Mouse (Mus musculus): ENCODE data around the gene Rnf144b. TPM values are rescaled to one million over a fixed set of nuclear protein-coding genes. Genes with fewer than 3 reads are reported as not detected.

Gene Rnf144b
- total and polyA plus RNA-seq, 3 experiments: 1.1 to 7.8 (median 4.6) TPM

DNA sequence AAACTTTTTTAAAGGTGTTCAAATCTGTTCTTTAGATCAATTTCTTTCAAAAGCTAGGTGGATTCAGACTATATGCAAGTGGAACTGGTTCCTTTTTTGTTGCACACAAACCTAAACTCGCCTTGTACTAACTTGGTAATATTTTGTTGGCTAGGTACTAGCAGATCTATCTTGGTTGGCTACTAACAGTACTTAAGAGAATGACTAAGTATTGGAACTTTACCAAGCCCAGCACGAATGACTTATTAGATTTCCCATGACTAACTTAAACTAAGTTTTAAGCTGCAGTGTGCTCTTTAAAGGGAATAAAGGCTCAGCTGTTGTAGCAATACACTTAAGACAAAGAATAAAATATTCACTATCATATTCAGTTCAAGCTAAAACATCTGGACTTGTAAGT lies 33.2 kb upstream of the Rnf144b start:
- no peak for ATAC-seq (ENCODE audit: extremely low read depth, insufficient number of reproducible peaks, low FRiP score, poor library complexity, severe bottlenecking)
- Histone ChIP-seq H3K9me3 (replicated peaks) (no peaks in the 10 kb centered on the region), H3K27me3 (ENCODE audit: insufficient read depth, low read length) (no peaks in the 10 kb centered on the region), H3K4me3 (ENCODE audit: low read depth, low read length) (no peak overlapping the region), H3K4me1 (ENCODE audit: insufficient read depth, low read depth, low read length) (peaks cover 10% of the 10 kb centered on the region; the same call in 1 of the 2 replicates), H3K36me3 (replicated peaks) (peaks cover 86% of the 10 kb centered on the region)
- DNase-seq (ENCODE audit: low spot score): no peak
- TF ChIP-seq GATA1 (IDR thresholded peaks at IDR 0.05; ENCODE audit: borderline replicate concordance, low read length) (no peak), POLR2AphosphoS5 (IDR thresholded peaks at IDR 0.05; ENCODE audit: insufficient replicate concordance, low read depth, low read length) (no peak), TAL1 (conservative IDR thresholded peaks at IDR 0.05; ENCODE audit: low read depth, low read length) (no peak), CTCF (IDR thresholded peaks at IDR 0.05; ENCODE audit: low read depth, low read length) (no peak), GATA2 (IDR thresholded peaks at IDR 0.05; ENCODE audit: borderline replicate concordance, low read depth, low read length) (no peak)

DNA sequence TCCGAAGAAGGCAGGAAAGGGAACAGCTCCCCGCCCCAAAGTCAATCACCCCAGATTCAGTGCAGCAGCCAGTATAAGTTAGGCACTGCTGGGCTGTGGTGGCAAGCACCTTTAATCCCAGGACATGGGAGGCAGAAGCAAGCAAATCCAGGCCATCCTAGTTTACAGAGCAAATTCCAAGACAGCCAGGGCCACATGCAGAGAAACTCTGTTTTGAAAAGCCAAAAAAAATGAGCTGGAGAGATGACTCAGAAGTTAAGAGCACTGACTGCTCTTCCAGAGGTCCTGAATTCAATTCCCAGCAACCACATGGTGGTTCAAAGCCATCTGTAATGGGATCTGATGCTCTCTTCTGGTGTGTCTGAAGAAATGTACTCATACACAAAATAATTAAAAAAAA lies 28.7 kb upstream of the Rnf144b start:
- ATAC-seq (ENCODE audit: extremely low read depth, insufficient number of reproducible peaks, low FRiP score, poor library complexity, severe bottlenecking): no peak
- no peak for DNase-seq (ENCODE audit: low spot score)
- Histone ChIP-seq H3K9me3 (replicated peaks) (no peaks in the 10 kb centered on the region), H3K36me3 (replicated peaks) (peaks cover 91% of the 10 kb centered on the region), H3K4me3 (ENCODE audit: low read depth, low read length) (no peak overlapping the region), H3K27me3 (ENCODE audit: insufficient read depth, low read length) (no peaks in the 10 kb centered on the region), H3K4me1 (ENCODE audit: insufficient read depth, low read depth, low read length) (peaks cover 31% of the 10 kb centered on the region; the same call in 1 of the 2 replicates)
- TF ChIP-seq GATA2 (IDR thresholded peaks at IDR 0.05; ENCODE audit: borderline replicate concordance, low read depth, low read length) (no peak), TAL1 (conservative IDR thresholded peaks at IDR 0.05; ENCODE audit: low read depth, low read length) (no peak), GATA1 (IDR thresholded peaks at IDR 0.05; ENCODE audit: borderline replicate concordance, low read length) (no peak), POLR2AphosphoS5 (IDR thresholded peaks at IDR 0.05; ENCODE audit: insufficient replicate concordance, low read depth, low read length) (no peak), CTCF (IDR thresholded peaks at IDR 0.05; ENCODE audit: low read depth, low read length) (no peak)

GRCm38 (mm10) chr13:47096591-47096990 lies 25.9 kb upstream of the Rnf144b start:
- no peaks in the 10 kb centered on the region for H3K9me3 ChIP-seq (replicated peaks)
- H3K4me1 ChIP-seq (ENCODE audit: insufficient read depth, low read depth, low read length): peaks cover 38% of the 10 kb centered on the region
- H3K4me3 ChIP-seq (ENCODE audit: low read depth, low read length): no peak overlapping the region
- no peak for DNase-seq (ENCODE audit: low spot score)
- no peaks in the 10 kb centered on the region for H3K27me3 ChIP-seq (ENCODE audit: insufficient read depth, low read length)
- TF ChIP-seq POLR2AphosphoS5 (IDR thresholded peaks at IDR 0.05; ENCODE audit: insufficient replicate concordance, low read depth, low read length): no peak
- no peak for TF ChIP-seq TAL1 (conservative IDR thresholded peaks at IDR 0.05; ENCODE audit: low read depth, low read length)
- no peak for TF ChIP-seq GATA1 (IDR thresholded peaks at IDR 0.05; ENCODE audit: borderline replicate concordance, low read length)
- TF ChIP-seq GATA2 (IDR thresholded peaks at IDR 0.05; ENCODE audit: borderline replicate concordance, low read depth, low read length): no peak
- TF ChIP-seq CTCF (IDR thresholded peaks at IDR 0.05; ENCODE audit: low read depth, low read length): no peak
- H3K36me3 ChIP-seq (replicated peaks): peaks cover 80% of the 10 kb centered on the region
- ATAC-seq (ENCODE audit: extremely low read depth, insufficient number of reproducible peaks, low FRiP score, poor library complexity, severe bottlenecking): no peak

DNA sequence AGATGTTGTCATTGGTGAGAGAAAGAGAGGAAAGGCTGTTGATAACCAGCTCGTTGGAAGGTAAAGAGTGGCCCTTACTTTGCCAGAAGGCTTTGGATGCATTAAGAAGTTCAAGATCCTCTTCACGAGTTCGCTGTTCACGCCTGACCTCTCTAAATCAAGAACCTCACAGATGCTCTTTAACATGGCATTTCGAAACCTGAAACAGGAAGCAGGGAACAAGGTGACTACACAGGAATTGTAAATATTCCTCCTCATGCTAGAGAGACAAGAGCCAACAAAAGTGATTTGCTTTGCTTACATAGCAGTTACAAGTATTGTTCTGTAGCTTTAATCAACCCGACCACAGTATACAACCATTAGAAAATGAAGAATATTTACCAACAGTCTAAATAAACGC lies 23.2 kb upstream of the Rnf144b start:
- peaks cover 72% of the 10 kb centered on the region for H3K36me3 ChIP-seq (replicated peaks)
- H3K4me1 ChIP-seq (ENCODE audit: insufficient read depth, low read depth, low read length): peaks cover 46% of the 10 kb centered on the region
- H3K4me3 ChIP-seq (ENCODE audit: low read depth, low read length): no peak overlapping the region
- no peaks in the 10 kb centered on the region for H3K27me3 ChIP-seq (ENCODE audit: insufficient read depth, low read length)
- H3K9me3 ChIP-seq (replicated peaks): no peaks in the 10 kb centered on the region
- DNase-seq (ENCODE audit: low spot score) (no peak), ATAC-seq (ENCODE audit: extremely low read depth, insufficient number of reproducible peaks, low FRiP score, poor library complexity, severe bottlenecking) (no peak)
- no peak for TF ChIP-seq GATA2 (IDR thresholded peaks at IDR 0.05; ENCODE audit: borderline replicate concordance, low read depth, low read length)
- no peak for TF ChIP-seq TAL1 (conservative IDR thresholded peaks at IDR 0.05; ENCODE audit: low read depth, low read length)
- no peak for TF ChIP-seq GATA1 (IDR thresholded peaks at IDR 0.05; ENCODE audit: borderline replicate concordance, low read length)
- TF ChIP-seq CTCF (IDR thresholded peaks at IDR 0.05; ENCODE audit: low read depth, low read length): no peak
- no peak for TF ChIP-seq POLR2AphosphoS5 (IDR thresholded peaks at IDR 0.05; ENCODE audit: insufficient replicate concordance, low read depth, low read length)

DNA sequence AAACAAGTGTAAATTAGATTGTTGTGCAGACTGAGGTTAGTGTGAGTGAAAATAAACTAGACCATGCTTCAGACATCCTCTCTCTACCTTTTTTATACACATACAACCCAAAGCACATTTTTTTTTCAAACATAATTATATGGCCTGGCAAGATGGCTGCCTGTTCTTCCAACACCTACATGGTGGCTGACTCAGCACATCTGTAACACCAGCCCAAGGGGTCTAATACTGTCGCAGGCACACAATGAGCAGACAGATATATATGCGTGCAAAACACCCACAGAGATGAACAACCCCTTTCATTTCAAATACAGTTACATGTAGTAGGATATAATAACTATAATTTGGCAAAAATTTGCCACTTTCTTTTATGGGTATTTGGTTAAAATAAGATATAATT lies 21.9 kb upstream of the Rnf144b start:
- ATAC-seq (ENCODE audit: extremely low read depth, insufficient number of reproducible peaks, low FRiP score, poor library complexity, severe bottlenecking) (no peak), DNase-seq (ENCODE audit: low spot score) (no peak)
- Histone ChIP-seq H3K9me3 (replicated peaks) (no peaks in the 10 kb centered on the region), H3K27me3 (ENCODE audit: insufficient read depth, low read length) (no peaks in the 10 kb centered on the region), H3K4me1 (ENCODE audit: insufficient read depth, low read depth, low read length) (peaks cover 37% of the 10 kb centered on the region), H3K4me3 (ENCODE audit: low read depth, low read length) (no peak overlapping the region), H3K36me3 (replicated peaks) (peaks cover 66% of the 10 kb centered on the region)
- TF ChIP-seq GATA2 (IDR thresholded peaks at IDR 0.05; ENCODE audit: borderline replicate concordance, low read depth, low read length): no peak
- TF ChIP-seq TAL1 (conservative IDR thresholded peaks at IDR 0.05; ENCODE audit: low read depth, low read length): no peak
- TF ChIP-seq GATA1 (IDR thresholded peaks at IDR 0.05; ENCODE audit: borderline replicate concordance, low read length): no peak
- no peak for TF ChIP-seq CTCF (IDR thresholded peaks at IDR 0.05; ENCODE audit: low read depth, low read length)
- TF ChIP-seq POLR2AphosphoS5 (IDR thresholded peaks at IDR 0.05; ENCODE audit: insufficient replicate concordance, low read depth, low read length): no peak

DNA sequence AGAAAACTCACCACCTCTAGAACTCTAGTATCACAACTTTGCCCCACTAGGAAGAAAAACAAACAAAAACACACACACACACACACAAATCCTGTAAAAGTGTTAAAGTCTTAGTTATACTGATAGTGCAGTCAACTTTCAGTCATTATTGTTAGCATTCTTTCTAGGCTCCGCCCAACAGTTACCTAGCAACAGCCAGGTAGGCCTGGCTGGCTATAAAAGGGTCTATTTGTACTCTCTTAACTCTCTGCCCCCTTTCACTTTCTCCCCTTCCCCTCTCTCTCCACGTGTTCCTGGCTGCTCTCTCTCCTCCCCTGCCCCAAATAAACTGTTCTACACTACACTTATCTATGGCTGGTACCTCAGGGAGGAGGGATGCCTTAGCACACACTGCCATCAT lies 18.3 kb upstream of the Rnf144b start:
- no peaks in the 10 kb centered on the region for H3K27me3 ChIP-seq (ENCODE audit: insufficient read depth, low read length)
- H3K4me1 ChIP-seq (ENCODE audit: insufficient read depth, low read depth, low read length): peaks cover 42% of the 10 kb centered on the region
- H3K4me3 ChIP-seq (ENCODE audit: low read depth, low read length): peak overlapping the region; percentile 86
- peaks cover 37% of the 10 kb centered on the region for H3K36me3 ChIP-seq (replicated peaks)
- no peak for TF ChIP-seq GATA1 (IDR thresholded peaks at IDR 0.05; ENCODE audit: borderline replicate concordance, low read length)
- TF ChIP-seq POLR2AphosphoS5 (IDR thresholded peaks at IDR 0.05; ENCODE audit: insufficient replicate concordance, low read depth, low read length): no peak
- no peak for TF ChIP-seq CTCF (IDR thresholded peaks at IDR 0.05; ENCODE audit: low read depth, low read length)
- no peak for TF ChIP-seq TAL1 (conservative IDR thresholded peaks at IDR 0.05; ENCODE audit: low read depth, low read length)
- TF ChIP-seq GATA2 (IDR thresholded peaks at IDR 0.05; ENCODE audit: borderline replicate concordance, low read depth, low read length): no peak
- H3K9me3 ChIP-seq (replicated peaks): no peaks in the 10 kb centered on the region
- ATAC-seq (ENCODE audit: extremely low read depth, insufficient number of reproducible peaks, low FRiP score, poor library complexity, severe bottlenecking) (no peak), DNase-seq (ENCODE audit: low spot score) (no peak)
